Mouse (Mus musculus): ENCODE measurements around the gene Tjp2. TPM values are rescaled to one million over a fixed set of nuclear protein-coding genes. Genes with fewer than 3 reads are reported as not detected.

The Tjp2 gene
- total and polyA plus RNA-seq, 2 experiments: 5.8 to 6.5 TPM

DNA sequence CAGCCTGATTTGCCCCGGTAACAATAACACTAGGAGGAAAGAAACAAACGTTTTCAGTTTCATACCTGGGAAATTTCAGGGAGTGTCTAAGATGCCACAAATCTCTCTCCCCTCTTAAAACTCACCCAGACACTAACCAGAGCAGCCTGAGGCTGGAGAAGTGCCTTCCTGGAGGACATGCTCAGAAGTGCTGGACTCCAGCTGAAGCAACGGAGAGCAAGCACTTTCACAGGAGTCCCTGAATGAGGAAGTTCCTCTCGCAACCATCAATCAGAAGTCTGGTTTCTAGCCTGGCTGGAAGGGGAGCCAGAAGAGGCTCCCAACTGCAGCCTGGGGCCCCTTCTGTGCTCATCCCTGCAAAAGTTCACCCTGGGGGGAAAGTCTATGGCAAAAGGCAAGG, 60.9 kb downstream of the Tjp2 start:
- TF ChIP-seq CTCF (IDR thresholded peaks at IDR 0.05; ENCODE audit: low read depth, low read length) (no peak), POLR2A (IDR thresholded peaks at IDR 0.05; ENCODE audit: extremely low read depth, insufficient read depth, low read length) (no peak)
- no peak overlapping the region for H3K4me3 ChIP-seq (ENCODE audit: insufficient read depth, low read depth, low read length)
- peaks cover 10% of the 10 kb centered on the region for H3K4me1 ChIP-seq (ENCODE audit: control insufficient read depth, insufficient read depth, low read length)
- H3K79me2 ChIP-seq (ENCODE audit: control insufficient read depth, insufficient read depth, low read length): peaks cover 32% of the 10 kb centered on the region; the same call in 1 of the 2 replicates
- 65% methylated on average over 4 of the region's 4 CpGs for WGBS
- no peaks in the 10 kb centered on the region for H3K36me3 ChIP-seq (ENCODE audit: control insufficient read depth, insufficient read depth, low read length)
- DNase-seq (ENCODE audit: extremely low read depth, low read depth, low spot score): no peak
- H3K27me3 ChIP-seq (ENCODE audit: control insufficient read depth, insufficient read depth, low read length): no peaks in the 10 kb centered on the region
- no peak overlapping the region for H3K9ac ChIP-seq (ENCODE audit: low read depth, low read length)
- no peak overlapping the region for H3K27ac ChIP-seq (replicated peaks; ENCODE audit: insufficient read depth, low read depth, low read length)

DNA sequence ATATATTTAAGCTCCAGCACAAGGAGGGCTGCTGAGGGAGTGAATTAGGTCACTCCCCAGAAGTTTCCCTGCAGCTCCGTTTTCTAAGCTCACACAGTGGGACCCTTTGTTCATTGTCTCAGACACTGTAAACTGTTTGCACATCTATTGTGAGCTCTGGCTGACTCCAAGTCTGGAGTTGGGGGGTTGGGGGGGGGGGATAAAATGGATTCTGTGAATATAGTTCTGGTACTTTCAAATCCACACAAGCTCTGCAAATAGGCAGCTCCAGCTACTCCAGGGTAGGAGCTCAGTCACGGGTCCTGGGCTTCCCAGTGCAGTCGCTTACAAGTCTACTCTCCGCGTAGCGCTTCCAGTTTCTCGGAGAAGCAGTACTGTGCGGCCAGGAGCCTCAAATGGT, 64.4 kb downstream of the Tjp2 start:
- H3K27me3 ChIP-seq (ENCODE audit: control insufficient read depth, insufficient read depth, low read length): no peaks in the 10 kb centered on the region
- no peak overlapping the region for H3K4me3 ChIP-seq (ENCODE audit: insufficient read depth, low read depth, low read length)
- no peak overlapping the region for H3K27ac ChIP-seq (replicated peaks; ENCODE audit: insufficient read depth, low read depth, low read length)
- H3K79me2 ChIP-seq (ENCODE audit: control insufficient read depth, insufficient read depth, low read length): peaks cover 34% of the 10 kb centered on the region; the same call in 1 of the 2 replicates
- TF ChIP-seq POLR2A (IDR thresholded peaks at IDR 0.05; ENCODE audit: extremely low read depth, insufficient read depth, low read length) (no peak), CTCF (IDR thresholded peaks at IDR 0.05; ENCODE audit: low read depth, low read length) (no peak)
- H3K36me3 ChIP-seq (ENCODE audit: control insufficient read depth, insufficient read depth, low read length): no peaks in the 10 kb centered on the region
- DNase-seq (ENCODE audit: extremely low read depth, low read depth, low spot score): no peak
- WGBS: 79% methylated on average over 8 of the region's 8 CpGs
- peaks cover 12% of the 10 kb centered on the region for H3K4me1 ChIP-seq (ENCODE audit: control insufficient read depth, insufficient read depth, low read length)
- H3K9ac ChIP-seq (ENCODE audit: low read depth, low read length): no peak overlapping the region

DNA sequence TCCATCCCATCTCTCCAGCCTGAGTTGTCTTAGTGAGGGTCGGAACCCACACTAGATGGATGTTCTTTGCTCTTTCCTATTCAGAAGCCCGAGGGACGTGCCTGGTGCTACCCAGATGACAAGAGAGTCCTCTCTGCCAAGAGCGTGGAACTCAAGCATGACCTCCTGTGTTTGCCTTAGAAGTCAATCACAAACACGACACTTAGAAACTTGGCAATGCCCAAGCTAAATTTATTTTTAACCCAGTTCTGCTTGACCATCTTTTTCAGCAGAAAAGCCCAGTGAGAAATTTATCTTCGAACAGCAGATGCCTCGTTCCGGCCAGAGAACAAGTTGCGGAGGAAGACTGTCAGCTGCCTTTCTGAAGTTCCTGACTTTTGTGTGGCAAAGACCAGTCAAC, 65.1 kb downstream of the Tjp2 start:
- H3K27me3 ChIP-seq (ENCODE audit: control insufficient read depth, insufficient read depth, low read length): no peaks in the 10 kb centered on the region
- H3K4me1 ChIP-seq (ENCODE audit: control insufficient read depth, insufficient read depth, low read length): peaks cover 16% of the 10 kb centered on the region
- peak; percentile 92 for DNase-seq (ENCODE audit: extremely low read depth, low read depth, low spot score)
- TF ChIP-seq POLR2A (IDR thresholded peaks at IDR 0.05; ENCODE audit: extremely low read depth, insufficient read depth, low read length): no peak
- no peak for TF ChIP-seq CTCF (IDR thresholded peaks at IDR 0.05; ENCODE audit: low read depth, low read length)
- no peak overlapping the region for H3K4me3 ChIP-seq (ENCODE audit: insufficient read depth, low read depth, low read length)
- H3K36me3 ChIP-seq (ENCODE audit: control insufficient read depth, insufficient read depth, low read length): no peaks in the 10 kb centered on the region
- peaks cover 31% of the 10 kb centered on the region; the same call in 1 of the 2 replicates for H3K79me2 ChIP-seq (ENCODE audit: control insufficient read depth, insufficient read depth, low read length)
- no peak overlapping the region for H3K27ac ChIP-seq (replicated peaks; ENCODE audit: insufficient read depth, low read depth, low read length)
- 16% methylated on average over 9 of the region's 9 CpGs for WGBS
- H3K9ac ChIP-seq (ENCODE audit: low read depth, low read length): no peak overlapping the region

GRCm38 (mm10) chr19:24159334-24159733, 65.5 kb downstream of the Tjp2 start:
- peaks cover 16% of the 10 kb centered on the region for H3K4me1 ChIP-seq (ENCODE audit: control insufficient read depth, insufficient read depth, low read length)
- H3K27me3 ChIP-seq (ENCODE audit: control insufficient read depth, insufficient read depth, low read length): no peaks in the 10 kb centered on the region
- H3K79me2 ChIP-seq (ENCODE audit: control insufficient read depth, insufficient read depth, low read length): peaks cover 30% of the 10 kb centered on the region; the same call in 1 of the 2 replicates
- TF ChIP-seq POLR2A (IDR thresholded peaks at IDR 0.05; ENCODE audit: extremely low read depth, insufficient read depth, low read length) (no peak), CTCF (IDR thresholded peaks at IDR 0.05; ENCODE audit: low read depth, low read length) (no peak)
- no peak for DNase-seq (ENCODE audit: extremely low read depth, low read depth, low spot score)
- H3K9ac ChIP-seq (ENCODE audit: low read depth, low read length): no peak overlapping the region
- no peaks in the 10 kb centered on the region for H3K36me3 ChIP-seq (ENCODE audit: control insufficient read depth, insufficient read depth, low read length)
- H3K27ac ChIP-seq (replicated peaks; ENCODE audit: insufficient read depth, low read depth, low read length): no peak overlapping the region
- no peak overlapping the region for H3K4me3 ChIP-seq (ENCODE audit: insufficient read depth, low read depth, low read length)
- 30% methylated on average over 9 of the region's 9 CpGs for WGBS

- TF ChIP-seq CTCF (IDR thresholded peaks at IDR 0.05; ENCODE audit: low read depth, low read length) (no peak), POLR2A (IDR thresholded peaks at IDR 0.05; ENCODE audit: extremely low read depth, insufficient read depth, low read length) (no peak)
- Histone ChIP-seq H3K36me3 (ENCODE audit: control insufficient read depth, insufficient read depth, low read length) (no peaks in the 10 kb centered on the region), H3K4me1 (ENCODE audit: control insufficient read depth, insufficient read depth, low read length) (peaks cover 16% of the 10 kb centered on the region), H3K27me3 (ENCODE audit: control insufficient read depth, insufficient read depth, low read length) (no peaks in the 10 kb centered on the region), H3K27ac (replicated peaks; ENCODE audit: insufficient read depth, low read depth, low read length) (peak overlapping the region; percentile 85), H3K4me3 (ENCODE audit: insufficient read depth, low read depth, low read length) (peak overlapping the region; percentile 18; the same call in 1 of the 2 replicates), H3K9ac (ENCODE audit: low read depth, low read length) (no peak overlapping the region; the same call in 1 of the 2 replicates), H3K79me2 (ENCODE audit: control insufficient read depth, insufficient read depth, low read length) (peaks cover 30% of the 10 kb centered on the region; the same call in 1 of the 2 replicates)
- WGBS: 16% methylated on average over 6 of the region's 6 CpGs
- peak; percentile 79 for DNase-seq (ENCODE audit: extremely low read depth, low read depth, low spot score)
Measured at GRCm38 (mm10) chr19:24156067-24156455, 68.8 kb downstream of the Tjp2 start.

- 0 out of 2 replicates have a peak overlapping the region, but pooled peaks have one; percentile 18 for H3K4me3 ChIP-seq (ENCODE audit: insufficient read depth, low read depth, low read length)
- H3K4me1 ChIP-seq (ENCODE audit: control insufficient read depth, insufficient read depth, low read length): peaks cover 16% of the 10 kb centered on the region
- no peaks in the 10 kb centered on the region for H3K27me3 ChIP-seq (ENCODE audit: control insufficient read depth, insufficient read depth, low read length)
- no peaks in the 10 kb centered on the region for H3K36me3 ChIP-seq (ENCODE audit: control insufficient read depth, insufficient read depth, low read length)
- no peak for TF ChIP-seq CTCF (IDR thresholded peaks at IDR 0.05; ENCODE audit: low read depth, low read length)
- H3K9ac ChIP-seq (ENCODE audit: low read depth, low read length): peak overlapping the region; percentile 4; the same call in 1 of the 2 replicates
- H3K79me2 ChIP-seq (ENCODE audit: control insufficient read depth, insufficient read depth, low read length): peaks cover 30% of the 10 kb centered on the region; the same call in 1 of the 2 replicates
- WGBS: 19% methylated on average over 8 of the region's 8 CpGs
- H3K27ac ChIP-seq (replicated peaks; ENCODE audit: insufficient read depth, low read depth, low read length): peak overlapping the region; percentile 85
- peak; percentile 83 for DNase-seq (ENCODE audit: extremely low read depth, low read depth, low spot score)
Measured at GRCm38 (mm10) chr19:24155395-24156066, 69.3 kb downstream of the Tjp2 start.

Data from liver, adult 2 months (tissue).